Mouse (Mus musculus): ENCODE measurements around the gene Ccdc88c.

Ccdc88c gene

DNA sequence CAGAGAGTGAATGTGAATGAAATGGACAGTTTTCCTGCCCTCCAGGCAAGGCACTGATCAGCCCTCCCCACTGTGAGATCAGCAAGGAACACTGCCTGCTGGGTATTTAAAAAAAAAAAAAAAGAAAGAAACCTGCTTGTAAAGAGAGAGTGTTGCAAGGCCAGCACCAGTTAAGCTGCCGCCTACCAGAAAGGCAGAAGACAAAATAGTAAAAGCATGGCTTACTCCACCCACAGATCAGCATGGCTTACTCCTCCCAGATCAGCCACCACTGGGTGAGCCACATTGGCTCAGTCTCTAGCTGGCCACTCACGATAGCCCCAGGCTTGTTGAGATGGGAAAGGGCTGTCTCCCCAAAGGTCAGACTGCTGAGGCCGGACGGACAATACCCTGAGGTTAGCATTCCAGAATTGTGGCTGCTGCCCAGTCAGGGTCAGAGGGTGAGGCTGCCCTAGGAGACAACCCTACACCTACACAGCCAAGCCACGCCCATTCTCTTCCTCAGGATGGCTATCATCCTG is 32.4 kb downstream of the Ccdc88c start:
- DNase-seq (ENCODE audit: low read depth, low spot score), result no peak

DNA sequence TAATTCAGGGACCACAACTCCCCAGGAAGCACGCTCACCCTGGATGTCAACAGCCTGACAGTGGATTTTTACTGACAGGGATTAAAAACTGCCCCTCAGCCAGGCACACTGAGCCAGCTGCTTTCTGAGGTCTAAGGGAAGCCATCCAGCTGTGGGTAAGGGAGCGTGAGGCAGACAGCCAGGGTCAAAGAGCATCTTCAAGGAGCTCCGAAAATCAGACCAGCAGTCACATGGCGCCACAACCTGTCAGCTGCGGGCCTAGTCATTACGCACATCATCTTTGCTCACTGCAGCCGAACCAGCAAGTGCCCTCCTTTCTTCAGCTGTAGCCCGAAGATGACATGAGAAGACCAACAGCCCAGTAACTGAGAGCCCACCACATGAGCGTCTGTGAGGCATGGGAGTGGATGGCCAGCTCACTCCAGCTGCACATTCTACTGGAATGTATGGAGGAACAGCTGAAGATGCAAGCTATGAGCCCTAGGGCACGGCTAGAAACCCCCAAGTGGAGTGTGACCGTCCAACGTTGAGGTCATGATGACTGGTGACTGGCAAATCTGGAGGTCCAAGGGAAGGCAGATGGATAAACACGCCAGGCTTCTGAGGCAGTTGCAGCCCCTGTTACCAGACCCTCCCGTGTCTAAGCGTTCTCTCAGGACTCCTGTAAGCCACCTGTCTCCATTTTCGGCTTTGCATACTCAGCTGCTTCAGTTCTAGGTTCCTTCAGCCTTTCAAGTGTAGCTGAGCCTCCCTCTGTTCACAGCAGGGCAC is 33.1 kb downstream of the Ccdc88c start:
- no peak for DNase-seq (ENCODE audit: low read depth, low spot score)

DNA sequence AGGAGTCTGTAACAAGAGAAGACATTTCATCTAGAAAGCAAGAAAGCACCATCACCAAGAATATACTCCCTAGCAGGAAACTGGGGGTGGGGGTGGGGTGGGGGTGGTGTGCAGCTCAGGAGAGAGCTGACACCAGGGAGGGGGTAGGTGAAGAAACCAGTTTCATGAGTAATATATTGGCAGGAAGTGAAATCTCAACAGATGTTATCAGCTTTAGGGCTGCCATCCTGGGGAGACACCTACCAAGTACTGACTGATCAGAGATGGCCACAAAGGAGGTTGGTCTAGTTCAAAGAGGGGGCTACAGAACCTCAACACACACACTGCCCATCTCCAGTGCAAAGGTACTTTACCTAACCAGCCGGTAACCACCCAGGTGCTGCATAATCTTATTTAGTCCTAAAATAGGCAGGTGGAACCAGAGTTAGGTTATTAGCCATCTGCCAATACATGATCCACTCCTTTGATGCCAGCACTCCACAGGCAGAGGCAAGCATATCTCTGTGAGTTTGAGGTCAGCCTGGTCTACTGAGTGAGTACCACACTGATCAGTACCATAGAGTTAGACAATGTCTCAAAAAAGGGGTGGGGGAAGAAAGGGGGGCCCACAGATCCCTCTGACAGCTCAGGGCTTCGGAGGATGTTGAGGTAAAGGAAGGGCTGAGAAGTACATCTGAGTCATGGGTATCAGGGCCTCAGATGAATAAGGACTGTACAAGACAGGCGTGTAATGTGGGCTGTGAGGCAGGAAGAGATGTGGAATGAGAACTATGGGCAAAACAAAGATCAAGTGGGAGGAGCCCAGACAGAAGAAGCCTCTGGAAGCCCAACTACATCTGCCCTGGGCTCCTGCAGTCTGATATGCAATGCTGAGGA is 34.5 kb downstream of the Ccdc88c start:
- DNase-seq (ENCODE audit: low read depth, low spot score), result no peak

DNA sequence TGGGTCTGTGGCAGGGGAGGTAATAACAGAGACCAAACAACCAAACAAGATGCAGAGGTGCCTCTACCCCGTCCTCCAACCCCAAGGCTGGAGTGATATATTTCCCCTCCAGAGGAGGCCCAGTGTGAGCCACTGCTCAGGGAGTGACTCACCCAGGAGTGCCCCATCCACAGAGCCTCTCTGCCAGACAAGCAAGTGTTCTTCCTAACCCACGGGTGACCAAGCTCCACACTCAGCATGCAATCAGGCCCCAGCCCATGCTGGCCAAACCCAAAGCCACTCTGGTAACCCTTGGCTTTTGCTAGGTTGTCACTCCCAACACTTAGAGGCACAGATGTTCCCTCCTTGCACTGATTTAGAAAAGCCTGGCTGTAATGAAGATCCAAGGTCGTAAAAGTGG is 35.7 kb downstream of the Ccdc88c start:
- DNase-seq (ENCODE audit: low read depth, low spot score), result no peak

DNA sequence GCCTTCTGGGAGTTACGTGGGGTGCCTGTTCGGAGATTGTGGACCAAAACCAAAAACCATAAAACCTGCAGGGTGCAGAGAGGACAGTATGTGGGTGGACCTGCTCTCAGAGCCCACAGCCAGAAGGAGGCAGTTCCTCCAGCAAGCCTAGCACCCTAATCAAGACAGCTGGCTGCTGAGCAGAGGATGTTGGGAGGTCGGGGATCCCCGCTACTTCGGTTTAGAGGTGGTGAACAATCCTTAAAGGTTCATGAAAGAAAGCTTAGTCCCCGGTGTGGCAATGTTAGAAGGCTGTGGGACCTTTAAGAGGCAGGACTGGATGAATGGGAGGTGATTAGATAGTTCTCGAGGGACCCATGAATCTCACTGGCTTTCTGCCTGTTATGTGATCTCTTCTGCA is 36.4 kb downstream of the Ccdc88c start:
- DNase-seq (ENCODE audit: low read depth, low spot score), result peak; percentile 52

DNA sequence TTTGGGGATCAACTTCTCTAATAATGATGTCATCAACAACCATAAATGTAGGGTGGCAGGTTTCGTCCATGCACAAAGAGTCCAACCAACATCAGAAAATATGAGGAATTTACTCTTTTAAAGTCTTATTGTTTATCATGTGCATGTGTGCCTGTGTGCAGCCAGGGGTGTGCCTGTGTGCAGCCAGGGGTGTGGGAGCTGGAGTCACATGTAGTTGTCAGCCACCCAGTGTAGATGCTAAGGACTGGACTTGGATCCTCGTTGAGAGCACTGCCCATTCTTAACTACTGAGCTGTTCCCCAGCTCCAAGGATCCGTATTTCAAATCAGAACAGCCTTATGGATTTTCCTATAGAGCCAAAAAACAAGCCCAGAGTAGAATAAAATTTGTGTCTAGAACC is 37.7 kb downstream of the Ccdc88c start:
- DNase-seq (ENCODE audit: low read depth, low spot score), result no peak

DNA sequence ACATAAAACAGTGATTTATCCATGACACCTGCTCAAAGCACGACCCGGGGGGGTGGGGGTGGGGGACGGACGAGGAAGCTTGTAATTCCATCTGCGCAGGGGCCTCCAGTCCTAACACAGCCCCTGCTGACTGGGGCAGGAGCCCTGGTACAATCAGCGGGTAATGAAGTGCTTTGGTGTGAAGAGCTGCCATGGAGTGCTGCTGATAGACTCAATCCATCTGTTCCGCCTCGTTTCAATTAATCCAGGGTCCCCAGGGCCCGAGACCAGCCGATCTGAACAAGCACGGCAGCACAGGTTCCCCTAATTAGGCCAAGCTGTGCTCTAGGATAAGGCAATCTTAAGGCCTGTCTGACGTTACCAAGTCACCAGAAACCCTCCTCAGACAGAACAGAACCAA is 38.6 kb downstream of the Ccdc88c start:
- DNase-seq (ENCODE audit: low read depth, low spot score), result no peak

DNA sequence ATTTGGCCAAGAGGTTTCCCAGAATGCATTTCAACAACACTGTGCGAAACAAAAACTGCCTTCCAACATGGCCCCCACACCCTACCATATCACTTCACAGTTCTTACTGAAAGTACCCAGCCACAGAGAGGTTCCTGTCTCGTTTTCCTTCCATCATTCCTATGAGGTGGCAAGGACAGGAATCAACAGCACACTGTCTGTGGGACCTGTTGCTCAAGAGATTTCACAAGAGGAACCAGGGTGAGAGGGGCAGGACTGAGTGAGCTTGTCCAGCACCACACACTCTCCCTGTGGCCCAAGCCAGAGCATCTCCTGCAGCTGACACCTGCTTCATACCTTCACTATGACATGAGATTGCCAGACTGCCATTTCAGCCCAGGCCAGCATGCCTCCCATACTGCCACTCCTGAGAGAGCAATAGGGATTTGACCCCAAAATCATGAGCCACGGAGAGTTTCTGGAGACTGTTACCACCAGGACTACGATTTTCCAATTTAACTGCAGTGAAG is 39.0 kb downstream of the Ccdc88c start:
- no peak for DNase-seq (ENCODE audit: low read depth, low spot score)

DNA sequence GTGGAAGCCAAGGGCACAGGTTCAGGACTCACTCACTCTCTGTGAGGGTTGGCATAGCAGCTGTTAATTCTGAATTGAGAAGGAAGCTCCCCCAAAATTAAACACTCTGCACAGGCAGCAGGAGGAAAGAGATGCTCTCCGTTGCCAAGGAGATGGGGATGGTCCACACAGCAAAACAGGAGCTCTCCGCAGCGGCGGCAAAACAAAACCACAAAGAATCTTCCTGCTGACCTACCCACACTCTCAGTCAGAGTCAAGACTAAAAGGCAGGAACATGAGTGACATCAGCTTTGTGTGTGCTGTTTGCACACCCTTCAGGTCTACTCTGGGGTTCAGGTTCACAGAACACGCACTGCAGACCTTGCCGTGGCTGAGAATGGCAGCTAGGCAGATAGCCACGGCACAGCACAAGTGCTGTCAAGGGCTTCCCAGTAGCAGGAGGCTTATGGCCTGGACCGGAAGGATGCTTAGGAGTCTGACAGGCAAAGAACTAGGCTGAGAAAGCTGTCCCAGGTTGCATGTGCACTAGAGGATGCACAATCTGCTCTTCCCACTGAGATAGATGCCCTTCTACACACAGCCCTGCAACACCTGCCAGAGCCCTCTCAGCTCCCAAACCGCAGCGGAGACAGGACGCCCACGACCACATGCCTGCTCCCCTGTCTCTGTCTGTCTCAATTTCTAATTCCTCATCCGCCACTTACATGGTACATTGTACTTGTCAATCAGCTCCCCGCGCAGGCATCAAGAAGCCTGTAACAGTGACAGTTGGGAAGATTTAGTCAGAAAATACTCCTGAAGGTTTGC is 40.3 kb downstream of the Ccdc88c start:
- DNase-seq (ENCODE audit: low read depth, low spot score), result no peak

DNA sequence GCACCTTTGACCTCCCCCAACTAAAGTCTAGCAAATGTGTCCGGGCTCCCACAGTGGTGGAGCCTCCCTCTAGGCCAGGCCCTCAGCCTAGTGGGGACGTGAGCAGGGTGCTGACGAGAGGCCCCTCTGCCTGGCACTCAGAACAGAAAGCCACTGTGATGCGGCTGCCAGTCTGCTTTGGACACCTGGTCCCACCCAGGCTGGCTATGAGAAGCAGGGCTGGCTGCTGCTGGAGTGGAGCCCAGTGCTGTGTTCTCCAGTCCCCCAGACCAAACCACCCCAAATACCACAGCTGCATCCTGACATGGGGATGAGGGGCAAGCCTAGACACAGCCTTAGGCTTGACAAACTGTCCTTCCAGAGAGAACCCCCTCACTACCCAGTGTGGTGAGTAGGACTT is 42.4 kb downstream of the Ccdc88c start:
- DNase-seq (ENCODE audit: low read depth, low spot score), result no peak

DNA sequence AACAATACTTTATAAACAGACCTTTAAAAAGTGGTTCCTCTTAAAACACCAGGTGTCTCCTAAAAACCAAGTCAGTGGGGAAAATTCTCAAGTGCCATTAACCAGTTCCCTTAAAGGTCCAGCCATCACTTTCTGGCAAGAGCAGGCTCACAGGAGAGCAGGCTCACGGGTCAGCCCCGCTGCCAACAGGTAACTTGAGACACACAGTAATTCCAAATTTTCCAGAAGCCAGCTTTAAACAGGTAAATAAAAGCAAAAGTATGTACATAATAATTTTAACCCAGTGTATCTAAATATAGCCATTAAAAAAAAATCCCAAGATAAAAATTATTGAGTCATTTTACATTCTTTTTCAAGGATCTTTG is 43.1 kb downstream of the Ccdc88c start:
- DNase-seq (ENCODE audit: low read depth, low spot score), result no peak

DNA sequence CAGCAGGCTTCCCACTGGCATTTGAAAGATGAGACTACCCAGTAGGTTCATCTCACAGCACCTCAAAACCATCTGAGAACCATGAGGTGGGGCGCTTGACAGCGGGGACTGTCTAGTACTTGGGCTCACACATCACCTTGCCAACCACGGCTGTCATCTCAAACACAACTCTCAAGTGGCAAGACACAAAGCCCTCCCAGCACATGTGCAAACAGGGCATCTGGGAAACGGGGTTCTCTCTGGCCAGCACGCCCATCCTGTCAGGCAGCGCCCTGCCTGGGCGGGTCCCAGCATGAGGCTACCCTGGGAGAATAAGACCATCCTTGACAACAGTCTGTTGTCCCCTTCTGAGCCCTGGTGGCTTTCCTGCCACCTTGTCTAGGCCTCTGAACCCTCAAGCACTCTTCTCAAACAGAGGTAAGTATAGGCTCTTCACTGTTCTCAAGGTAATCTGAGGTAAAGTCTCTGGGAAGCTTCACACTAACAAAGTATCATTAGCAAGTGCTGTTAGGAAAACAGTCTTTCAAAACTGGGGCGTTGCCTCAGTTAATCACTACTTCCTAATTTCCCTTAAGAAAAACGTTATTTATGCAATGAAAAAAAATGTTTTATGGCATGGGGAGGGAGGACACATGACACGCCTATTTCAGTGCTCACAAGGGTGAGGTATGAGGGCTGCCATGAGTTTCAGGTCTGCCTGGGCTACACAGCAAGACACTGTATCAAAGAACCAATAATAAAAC is 43.6 kb downstream of the Ccdc88c start:
- DNase-seq (ENCODE audit: low read depth, low spot score), result no peak

DNA sequence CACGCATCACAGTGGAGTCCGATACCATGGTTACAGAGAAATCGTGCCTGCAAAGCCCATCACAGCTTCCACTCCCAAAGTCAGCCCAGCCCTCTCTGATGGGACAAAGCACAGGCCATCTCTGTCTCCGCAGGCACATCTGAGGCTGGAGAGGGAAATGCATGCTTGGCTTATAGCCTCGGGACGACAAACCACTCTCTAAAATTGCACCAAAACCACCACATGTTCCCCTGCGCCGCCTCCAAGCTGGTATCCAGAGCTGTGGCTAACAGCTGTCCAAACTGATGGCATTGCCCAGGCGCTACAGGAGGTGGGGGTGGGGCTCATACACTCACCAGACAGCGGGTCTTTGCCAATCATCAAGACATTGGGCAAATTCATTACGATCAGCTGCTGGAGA is 45.3 kb downstream of the Ccdc88c start:
- DNase-seq (ENCODE audit: low read depth, low spot score), result no peak

DNA sequence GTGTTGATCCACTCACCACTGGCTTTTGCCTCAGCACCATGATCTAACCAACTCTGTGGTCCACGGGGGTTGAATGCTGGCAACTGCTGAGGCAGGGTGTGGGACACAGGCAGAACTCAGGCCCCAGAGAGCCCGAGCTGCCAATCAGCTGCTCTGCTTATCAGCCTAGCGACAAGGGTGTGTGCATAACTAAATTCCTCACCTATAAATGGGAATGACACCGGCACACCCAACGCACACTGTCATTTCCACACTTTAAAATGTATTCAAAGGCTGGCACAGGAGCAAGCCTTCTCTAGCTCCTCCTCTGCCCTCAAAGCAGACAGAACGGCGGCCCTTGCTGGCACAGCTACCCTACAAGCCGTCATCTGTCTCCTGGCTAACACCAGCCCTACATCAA is 46.6 kb downstream of the Ccdc88c start:
- no peak for DNase-seq (ENCODE audit: low read depth, low spot score)

DNA sequence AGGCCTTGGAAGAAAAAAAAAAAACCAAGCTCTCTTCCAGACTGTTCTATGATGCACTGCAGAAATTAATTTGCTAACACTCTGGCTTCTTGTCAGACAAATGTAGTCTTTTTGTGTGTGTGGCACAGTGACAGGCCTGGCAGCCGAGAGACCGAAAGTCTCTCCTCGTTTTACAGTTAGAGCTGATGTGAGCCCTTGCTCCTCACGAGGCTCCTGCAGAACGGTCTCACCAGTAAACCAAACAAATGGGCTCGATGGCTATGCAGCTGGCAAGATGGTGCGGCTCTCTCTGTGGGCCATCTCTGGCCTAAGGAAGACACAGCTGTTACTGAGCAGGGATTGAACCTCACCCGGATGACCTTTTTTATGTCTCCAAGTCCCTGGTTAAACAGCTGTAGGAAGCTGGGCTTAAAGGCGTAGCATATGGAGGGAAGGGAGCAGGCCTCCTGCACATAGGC is 48.3 kb downstream of the Ccdc88c start:
- DNase-seq (ENCODE audit: low read depth, low spot score), result peak; percentile 66

DNA sequence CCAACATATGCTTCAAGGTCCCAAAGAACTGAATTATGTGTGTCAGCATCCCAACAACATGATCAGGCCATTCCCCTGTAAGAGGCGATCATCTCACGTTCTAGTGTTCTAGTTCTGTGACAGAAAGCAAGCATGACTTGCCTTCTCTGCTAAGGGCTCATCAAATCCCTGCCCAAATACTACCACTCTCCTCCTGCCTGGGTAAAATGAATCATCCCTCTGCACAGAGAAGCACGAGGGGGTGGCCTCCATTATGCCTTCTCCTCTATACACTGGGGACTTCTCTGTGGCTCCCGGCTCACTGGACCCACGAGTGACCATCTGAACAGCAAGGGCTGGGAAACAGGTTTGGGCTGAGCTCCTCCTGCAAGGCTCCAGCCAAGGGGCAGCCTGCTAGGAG is 49.2 kb downstream of the Ccdc88c start:
- no peak for DNase-seq (ENCODE audit: low read depth, low spot score)

DNA sequence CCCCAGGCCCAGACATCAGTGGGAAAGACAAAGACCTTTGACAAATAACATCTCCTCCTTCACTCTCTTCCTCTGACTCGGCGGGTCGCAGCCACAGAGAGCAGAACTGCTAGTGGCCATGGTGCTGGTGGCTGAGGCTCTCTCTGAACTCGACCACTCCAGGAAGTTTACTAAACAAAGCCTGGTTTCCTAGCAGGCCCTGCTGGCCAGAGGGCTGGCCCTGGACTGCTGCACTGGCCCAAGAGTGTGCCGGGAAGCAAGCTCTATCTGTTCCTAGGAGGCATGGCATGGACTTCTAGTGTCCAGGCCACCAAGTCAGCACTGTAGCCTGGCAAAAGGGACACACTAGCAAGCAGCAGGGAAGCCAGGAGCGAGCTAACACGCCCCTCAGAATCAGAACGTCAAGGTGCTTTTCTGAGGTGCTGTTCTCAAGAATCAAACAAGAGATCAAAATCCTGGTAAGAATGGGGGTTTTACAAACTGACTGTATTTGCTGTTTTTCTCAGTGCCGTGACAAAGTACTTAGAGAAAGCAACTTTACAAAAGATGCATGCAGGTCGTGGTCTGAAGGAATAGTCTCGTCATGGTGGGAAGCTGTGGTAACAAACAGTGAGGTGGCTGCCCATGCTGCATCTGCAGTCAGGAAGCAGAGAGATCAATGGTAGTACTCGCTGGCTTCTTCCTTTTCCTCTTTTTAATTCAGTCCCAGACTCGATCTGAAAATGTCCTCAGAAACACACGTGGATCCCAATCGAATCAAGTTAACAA is 50.7 kb downstream of the Ccdc88c start:
- DNase-seq (ENCODE audit: low read depth, low spot score), result peak; percentile 42

DNA sequence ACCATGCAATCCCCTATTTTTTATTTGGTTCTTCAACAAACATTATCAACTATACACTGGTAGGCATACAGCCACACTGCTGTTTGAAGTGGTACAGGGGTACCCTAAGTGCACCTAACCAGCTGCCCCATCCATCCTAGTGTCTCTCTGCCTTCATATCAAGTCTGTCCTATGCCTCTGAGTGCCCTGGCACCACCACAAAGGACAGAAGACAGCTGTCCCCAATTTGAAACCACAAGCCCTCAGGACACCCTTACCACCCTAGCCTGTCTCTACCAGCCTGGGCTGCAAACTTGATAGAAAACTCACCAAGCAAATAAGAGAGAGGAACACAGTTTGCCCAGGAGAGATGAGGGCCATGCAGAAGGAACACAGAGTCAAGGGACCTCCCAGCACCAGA is 51.3 kb downstream of the Ccdc88c start:
- DNase-seq (ENCODE audit: low read depth, low spot score), result no peak

DNA sequence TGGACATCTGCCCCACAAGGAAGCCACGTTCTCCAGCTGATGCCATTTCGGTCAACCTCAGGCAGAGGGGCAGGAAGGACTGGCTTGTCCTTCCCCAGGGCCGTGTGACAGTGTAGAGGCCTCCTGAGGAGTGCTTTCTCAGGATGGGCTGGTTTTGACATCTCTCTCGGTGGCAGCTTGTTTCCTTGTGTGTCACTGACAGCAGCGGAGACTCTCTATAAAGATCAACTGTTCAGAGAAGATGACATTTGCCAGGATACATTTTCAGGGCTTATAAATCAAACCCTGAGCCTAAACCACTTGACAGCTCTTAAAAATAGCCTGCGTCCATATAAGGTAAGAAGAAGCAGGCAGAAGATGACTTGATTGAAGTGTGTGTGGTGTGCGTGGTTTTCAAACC is 59.0 kb downstream of the Ccdc88c start:
- peak; percentile 75 for DNase-seq (ENCODE audit: low read depth, low spot score)

DNA sequence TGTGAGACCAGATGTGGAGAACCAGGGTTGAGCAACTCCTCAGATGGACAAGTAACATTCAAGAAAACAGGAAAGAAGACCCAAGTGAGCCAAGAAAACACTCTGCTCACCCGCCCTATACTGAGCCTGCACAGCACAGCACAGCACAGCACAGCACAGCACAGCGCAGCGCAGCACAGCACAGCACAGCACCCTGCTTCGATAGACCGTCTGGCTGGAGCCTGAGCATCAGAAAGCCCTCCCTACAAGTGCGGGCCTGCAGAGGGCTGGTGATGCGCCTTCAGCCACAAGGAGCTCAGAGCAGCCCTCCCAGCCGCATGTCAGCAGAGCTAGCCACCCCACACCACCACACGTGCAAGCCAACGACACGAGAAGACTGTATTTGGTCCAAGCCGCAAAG is 61.5 kb downstream of the Ccdc88c start:
- no peak for DNase-seq (ENCODE audit: low read depth, low spot score)
